Mouse (Mus musculus) CH12F3 (cell line): ENCODE measurements around the gene Atm.

ENCODE experiments used
- in situ Hi-C: fragments of 300-500 bp; cut with MboI; formaldehyde crosslinking; loops from 2 replicates; pipeline ENCODE4 v1.14.3; 2020; ENCODE audit warnings: low sequenced_read_pairs

Atm gene

DNA sequence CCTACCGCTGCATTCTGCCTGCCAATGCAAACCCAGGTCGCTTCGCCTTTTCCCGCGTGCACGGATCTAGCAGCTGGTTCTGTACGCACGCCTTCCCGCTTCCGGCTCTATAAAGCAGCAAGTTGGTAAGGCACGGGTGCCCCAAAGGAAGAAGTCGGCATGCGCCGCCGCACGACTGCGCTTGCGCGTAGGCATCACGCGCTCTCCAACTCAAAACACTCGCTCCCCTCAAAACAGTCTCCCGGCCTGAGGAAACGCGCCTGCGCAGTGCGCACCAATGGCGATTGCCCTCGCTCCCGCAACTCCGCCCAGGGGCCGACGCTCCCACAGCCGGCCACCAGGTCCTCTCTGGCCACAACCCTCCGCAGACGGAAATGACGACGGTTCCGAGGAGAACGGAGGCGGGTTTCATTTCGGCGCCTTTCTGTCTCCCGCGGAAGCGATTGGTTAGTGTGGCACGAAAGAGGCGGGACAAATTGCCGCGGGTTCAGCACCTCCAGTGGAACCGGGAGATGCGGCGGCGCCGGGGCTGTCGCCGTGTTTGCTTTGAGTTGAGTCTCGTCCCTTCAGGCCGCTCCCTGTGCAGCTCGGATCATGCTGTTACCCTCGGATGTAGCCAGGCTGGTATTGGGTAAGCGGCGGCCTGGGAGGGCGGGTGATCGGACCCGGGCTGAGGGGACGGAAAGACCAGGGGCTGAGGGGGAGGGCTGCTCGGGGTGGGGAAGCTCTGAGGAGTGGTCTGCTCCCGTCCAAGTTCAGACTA is at the start of gene Atm, which contains the start of gene Npat:
Gene Atm, minus strand, starts transcription at position 183 of the 763 bp plus-strand sequence.
Gene Npat, plus strand, starts transcription at position 490 of the 763 bp plus-strand sequence.
- in situ Hi-C loops = no loop called here

DNA sequence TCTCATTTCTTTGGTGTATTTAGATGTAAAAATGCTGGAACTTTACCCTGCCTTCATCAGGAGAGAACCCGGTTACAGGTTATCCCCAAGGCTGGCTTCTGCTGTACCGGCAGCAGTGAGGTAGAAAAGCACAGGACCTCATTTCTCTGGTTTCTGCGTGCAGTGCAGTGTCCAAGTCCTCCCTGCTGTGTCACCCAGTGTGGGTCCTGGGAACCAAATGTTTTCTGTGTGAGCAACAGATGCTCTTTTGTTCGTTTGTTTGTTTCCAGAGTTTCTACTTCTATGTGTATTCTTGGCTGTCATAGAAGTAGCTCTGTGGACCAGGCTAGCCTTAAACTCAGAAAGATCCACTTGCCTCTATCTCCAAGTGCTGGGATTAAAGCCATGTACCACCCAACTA is 45.3 kb upstream of the Atm start:
- in situ Hi-C loops = no loop called here

GRCm38 (mm10) chr9:53575721-53576120 is 39.2 kb upstream of the Atm start:
- in situ Hi-C loops = no loop called here

DNA sequence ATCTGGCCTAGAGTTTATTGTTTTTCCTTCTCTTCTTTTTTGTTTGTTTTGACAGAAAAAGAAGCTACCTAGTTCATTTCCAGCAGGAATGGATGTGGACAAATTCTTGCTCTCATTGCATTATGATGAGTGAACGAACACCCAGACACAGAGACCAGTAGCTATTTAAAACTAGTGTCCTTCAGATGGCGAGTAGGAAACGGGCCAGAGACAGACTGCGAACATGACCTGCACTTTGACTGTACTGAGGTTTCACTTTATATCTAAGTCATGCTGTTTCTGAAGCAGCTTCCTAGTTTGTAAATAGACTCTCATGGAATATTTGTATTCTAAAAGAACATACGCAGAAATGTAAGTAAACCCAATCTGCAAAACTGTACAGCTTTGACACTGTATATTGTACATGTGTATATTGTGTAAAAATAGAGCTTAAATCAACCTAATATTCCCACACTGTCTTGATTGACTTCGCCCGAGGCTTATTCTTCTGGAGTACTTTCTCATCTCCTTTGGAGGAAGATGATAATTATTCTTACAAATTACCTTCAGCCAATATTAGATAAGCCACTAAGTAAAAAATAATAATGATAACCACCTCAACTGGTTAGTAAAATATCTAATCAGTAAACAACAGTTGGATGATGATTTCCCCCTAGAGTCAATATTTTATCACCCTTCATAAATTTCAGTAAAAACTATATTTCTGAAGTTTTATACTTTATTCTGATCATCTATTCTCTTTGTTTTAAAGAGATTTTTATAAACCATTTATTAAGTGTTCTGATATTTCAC is 36.2 kb upstream of the Atm start:
- in situ Hi-C loops = no loop called here

- in situ Hi-C loops = no loop called here
Observed at GRCm38 (mm10) chr9:53570662-53571061, 34.1 kb upstream of the Atm start.

DNA sequence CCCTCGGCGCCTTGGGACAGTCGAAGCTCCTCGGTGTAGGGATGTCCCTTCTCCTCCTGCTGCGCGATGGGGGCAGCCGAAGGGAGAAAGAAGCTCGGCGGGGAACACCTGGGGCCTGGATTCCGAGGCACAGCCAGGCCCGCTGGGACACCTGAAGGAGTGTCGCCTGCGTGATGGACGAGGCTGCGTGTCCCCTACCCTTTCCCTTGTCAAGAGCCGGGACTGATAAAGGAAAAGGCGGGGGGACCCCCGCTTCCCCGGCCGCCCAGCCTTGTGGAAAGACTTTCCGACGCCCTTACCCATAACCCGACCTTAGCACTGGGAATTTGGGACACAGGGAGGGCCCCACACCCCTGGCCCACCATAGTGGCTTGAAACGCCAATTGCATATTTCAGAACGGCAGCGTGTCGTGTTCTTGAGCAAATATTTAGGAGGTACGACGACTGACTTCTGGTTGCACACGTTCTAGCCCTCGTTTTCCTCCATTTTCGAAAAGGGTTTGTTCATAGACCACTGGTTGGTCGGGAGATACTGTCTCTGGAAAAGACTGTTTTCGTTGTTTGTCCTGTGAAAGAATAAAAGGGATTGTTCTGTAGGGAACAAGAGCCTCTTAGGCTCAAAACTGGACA is 911 bp upstream of the Atm start:
- in situ Hi-C loops = no loop called here

DNA sequence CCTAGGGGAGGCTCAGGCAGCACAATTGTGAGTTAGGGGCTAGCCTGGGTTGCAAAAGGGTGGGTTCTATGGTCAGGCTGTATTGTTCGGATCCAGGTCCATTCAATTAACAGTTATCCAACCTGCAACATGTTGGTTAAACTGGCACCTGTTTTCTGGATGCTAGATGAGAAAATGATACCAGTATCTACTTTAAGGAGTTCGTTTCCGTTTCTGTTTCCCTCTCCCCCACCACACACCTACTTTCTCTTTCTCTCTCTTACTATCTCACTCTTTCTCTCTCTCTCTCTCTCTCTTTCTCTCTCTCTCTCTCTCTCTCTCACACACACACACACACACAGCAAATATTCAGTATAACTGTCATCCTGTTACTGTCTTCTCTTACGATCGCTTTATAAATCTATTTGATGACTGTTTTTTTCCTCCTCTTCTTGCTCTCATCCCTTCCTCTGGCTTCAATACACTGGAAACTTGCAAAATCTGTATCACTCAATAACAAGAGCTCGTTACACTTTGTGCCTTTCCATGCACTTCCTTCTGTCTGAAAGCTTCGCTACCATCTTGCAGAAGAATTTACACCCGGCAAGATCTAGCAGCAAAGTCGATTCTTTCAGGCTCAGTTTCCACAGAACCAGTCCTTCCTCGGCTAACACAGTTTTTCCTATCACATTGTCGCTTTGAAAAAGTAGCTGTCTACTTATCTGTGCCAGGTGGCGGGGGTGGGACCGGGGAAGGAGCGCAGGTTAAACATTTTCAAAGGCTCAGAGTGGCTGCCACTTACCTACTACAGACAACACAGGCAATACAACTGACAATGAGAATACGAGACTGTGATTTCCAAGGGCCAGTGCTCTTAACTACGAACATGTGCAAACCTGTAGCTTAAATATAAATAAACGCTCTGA is 872 bp downstream of the Atm start:
- in situ Hi-C loops = no loop called here

- in situ Hi-C loops = no loop called here
Observed at GRCm38 (mm10) chr9:53517373-53518009, 19.0 kb downstream of the Atm start.

GRCm38 (mm10) chr9:53514091-53514490 is 22.4 kb downstream of the Atm start:
- in situ Hi-C loops = no loop called here

- in situ Hi-C loops = no loop called here
Observed at GRCm38 (mm10) chr9:53508053-53508452, 28.5 kb downstream of the Atm start.

GRCm38 (mm10) chr9:53485886-53486285 is 50.7 kb downstream of the Atm start:
- in situ Hi-C loops = loop anchor here (10.0 kb wide), 1 partner anchor 159 kb away; no protein-coding TSS in a partner anchor

- in situ Hi-C loops = no loop called here
Observed at GRCm38 (mm10) chr9:53472806-53473518, 63.6 kb downstream of the Atm start.

DNA sequence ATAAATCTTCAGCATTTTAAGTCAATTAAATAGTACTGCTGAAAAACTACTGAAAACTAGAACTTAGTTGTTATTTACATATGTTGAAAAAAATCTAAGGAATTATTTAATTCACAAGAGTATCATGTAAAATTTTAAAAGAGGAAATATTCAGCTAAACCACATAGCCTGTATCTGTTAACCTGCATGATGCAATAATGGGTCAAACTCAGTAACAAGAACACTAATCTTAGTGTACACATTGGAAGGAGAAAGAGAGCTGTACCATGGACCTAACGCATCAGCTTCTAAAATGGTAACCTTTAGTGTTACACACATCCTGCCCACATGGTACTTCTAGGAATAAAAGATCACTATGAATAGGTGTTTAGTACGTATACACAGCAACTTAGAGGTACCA is 84.5 kb downstream of the Atm start:
- in situ Hi-C loops = no loop called here

DNA sequence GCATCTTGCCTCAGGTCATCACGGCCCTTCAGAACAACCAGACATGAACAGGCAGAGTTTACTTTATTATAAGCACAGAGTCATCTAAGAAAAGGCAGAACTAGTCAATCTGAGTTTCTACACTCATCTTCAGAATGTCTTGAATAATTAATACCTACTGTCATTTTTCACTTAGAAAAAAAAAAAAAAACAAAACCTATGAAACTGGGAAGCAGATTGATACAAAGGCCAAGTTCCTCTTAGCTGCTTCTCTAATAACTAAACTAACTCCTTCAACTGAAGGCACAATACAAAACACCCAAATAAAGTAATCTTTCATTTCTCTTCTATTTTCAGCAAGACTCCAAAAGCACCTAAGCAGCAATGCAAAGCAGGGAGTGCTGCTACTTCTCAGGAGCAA is 85.9 kb downstream of the Atm start:
- in situ Hi-C loops = no loop called here

DNA sequence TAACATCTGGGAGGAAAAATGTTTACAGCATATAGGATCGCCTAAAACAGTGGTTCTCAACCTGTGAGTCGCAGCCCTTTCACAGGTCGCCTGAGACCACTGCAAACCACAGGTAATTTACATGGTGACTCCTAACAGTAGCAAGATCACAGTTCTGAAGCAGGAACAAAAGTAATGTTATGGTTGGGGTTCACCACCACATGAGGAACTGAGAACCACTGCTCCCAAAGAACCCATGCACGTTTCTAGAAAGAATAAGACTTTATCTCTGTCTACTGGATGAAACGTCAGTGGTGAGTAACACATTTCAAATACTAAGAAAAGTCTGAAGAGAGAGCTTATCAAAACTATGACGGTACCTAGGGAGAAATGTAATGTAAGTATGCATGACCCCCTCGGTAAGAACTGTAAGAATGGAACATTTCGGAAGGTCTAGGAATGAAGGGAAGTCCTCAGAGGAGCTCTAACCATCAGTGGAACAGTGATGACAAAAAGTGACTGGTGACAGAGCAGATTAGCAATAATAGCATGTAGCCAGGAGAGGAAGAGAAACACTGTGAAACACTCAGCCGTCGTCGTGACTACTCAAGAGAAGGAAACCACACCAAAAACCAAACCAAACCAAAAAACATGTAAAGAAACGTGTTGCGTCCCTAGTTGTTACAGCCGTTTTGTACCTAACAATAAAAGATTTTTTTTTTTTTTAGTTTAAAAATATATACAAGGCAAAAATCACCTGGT is 100.5 kb downstream of the Atm start:
- in situ Hi-C loops = no loop called here

DNA sequence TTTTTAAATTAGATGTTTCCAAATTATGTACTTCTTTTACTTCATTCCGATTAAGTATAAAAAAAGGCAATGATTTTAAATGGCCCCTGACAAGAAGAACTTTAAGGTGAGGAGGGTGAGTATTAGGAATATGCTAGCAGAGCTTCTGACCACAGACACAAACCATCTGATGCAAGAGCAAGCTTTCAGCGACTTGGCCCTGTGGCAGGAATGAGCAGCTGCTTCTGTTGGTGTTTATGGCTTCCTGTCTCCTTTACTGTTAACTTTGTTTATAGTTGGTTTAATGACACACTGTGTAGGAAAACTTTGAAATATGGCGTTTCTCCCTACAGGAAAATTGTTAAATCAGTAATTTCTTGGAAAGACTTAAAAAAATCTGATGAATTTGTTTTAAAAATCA is 108.9 kb downstream of the Atm start:
- in situ Hi-C loops = no loop called here

DNA sequence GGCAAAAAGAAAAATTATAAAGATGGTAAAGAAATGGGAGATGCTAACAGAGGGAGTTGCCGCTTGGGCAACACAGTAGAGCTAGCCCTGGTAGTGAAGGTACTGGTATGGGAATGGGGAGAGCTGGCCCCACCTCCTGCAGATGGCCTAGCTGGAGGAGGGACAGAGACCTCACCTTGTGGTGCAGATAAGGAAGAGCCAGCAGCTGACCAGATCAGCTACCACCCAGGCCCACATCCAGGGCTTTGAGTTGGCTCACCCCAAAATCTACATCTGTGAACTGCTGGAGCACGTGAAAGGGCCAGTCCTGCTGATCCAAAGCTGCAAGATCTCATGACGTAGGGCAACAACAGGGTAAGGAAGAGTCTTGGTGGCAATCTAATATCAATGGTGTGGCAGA is 109.8 kb downstream of the Atm start:
- in situ Hi-C loops = no loop called here

- in situ Hi-C loops = no loop called here
Observed at GRCm38 (mm10) chr9:53422133-53422896, 114.2 kb downstream of the Atm start.
